Mouse (Mus musculus) intestine, embryonic 16.5 days (tissue): ENCODE measurements around the gene Sox5. TPM values are rescaled to one million over a fixed set of nuclear protein-coding genes. Genes with fewer than 3 reads are reported as not detected.

ENCODE experiments used
- ATAC-seq: fragments of 200-750 bp; cut with Nextera tagmentation; 2 replicates; pipeline ENCODE4 v1.8.0; 2017; ENCODE audit warnings: moderate TSS enrichment, moderate library complexity
- H3K27ac ChIP-seq: fragments of 300-500 bp; sonication (generic); 2 replicates; pipeline ENCODE4 v1.5.1; 2014; ENCODE audit warnings: mild to moderate bottlenecking, low read length
- H3K27me3 ChIP-seq: fragments of 300-500 bp; sonication (generic); replicated peaks from 2 replicates; pipeline ENCODE4 v1.6.1; 2014; ENCODE audit warnings: low read length, control low read depth, mixed read lengths; ENCODE audit not compliant: control insufficient read depth, insufficient read depth
- H3K36me3 ChIP-seq: fragments of 300-500 bp; sonication (generic); 2 replicates; pipeline ENCODE4 v1.6.1; 2014; ENCODE audit warnings: low read length, control low read depth; ENCODE audit not compliant: control insufficient read depth, insufficient read depth
- H3K4me1 ChIP-seq: fragments of 300-500 bp; sonication (generic); 2 replicates; pipeline ENCODE4 v1.6.1; 2014; ENCODE audit warnings: low read length, control low read depth, mixed read lengths; ENCODE audit not compliant: control insufficient read depth, insufficient read depth
- H3K4me2 ChIP-seq: fragments of 300-500 bp; sonication (generic); 2 replicates; pipeline ENCODE4 v1.6.1; 2014; ENCODE audit warnings: low read depth, low read length, control low read depth
- H3K4me3 ChIP-seq: fragments of 300-500 bp; sonication (generic); 2 replicates; pipeline ENCODE4 v1.5.1; 2014; ENCODE audit warnings: mild to moderate bottlenecking, low read length
- H3K9ac ChIP-seq: fragments of 300-500 bp; sonication (generic); 2 replicates; pipeline ENCODE4 v1.6.1; 2014; ENCODE audit warnings: low read depth, low read length
- H3K9me3 ChIP-seq: fragments of 300-500 bp; sonication (generic); 2 replicates; pipeline ENCODE4 v1.6.1; 2016; ENCODE audit warnings: low read length, control low read depth; ENCODE audit not compliant: control insufficient read depth
- WGBS: fragments of 180-500 bp; shearing (Covaris S2); extraction: QIAGEN DNeasy Blood & Tissue Kit; methylation state at CpG from one replicate; pipeline ENCODE4 v1.1.7; 2014; 5-methylcytosine and 5-hydroxymethylcytosine counted together
- polyA plus RNA-seq: library from polyadenylated mRNA; unstranded; fragments of >200 nt; fragmentation: Nextera tagmentation; extraction: Ambion mirVana; gene quantifications from 2 replicates; pipeline ENCODE4 v1.2.1, GENCODE M21; 2015

Gene Sox5
- polyA plus RNA-seq, 1 experiment from 2014 or later, result 14.3 TPM

DNA sequence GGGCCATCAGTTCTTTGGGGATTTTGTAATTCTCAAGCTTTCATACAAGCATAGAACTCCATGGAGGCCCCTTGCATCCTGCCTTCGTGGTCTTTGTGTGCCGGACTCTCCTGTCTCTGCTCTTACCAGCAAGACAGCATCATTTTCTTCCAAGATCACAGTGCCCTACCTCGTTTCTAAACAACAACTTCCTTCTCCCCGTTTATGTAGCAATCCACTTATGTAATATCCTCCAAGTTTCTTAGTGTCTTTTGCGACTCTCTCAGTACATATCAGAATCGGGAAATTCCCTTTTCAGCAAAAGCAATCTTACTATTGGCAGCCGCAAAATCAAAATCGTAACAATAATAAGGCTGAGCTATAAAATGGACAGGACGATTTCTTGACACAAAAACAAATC lies 324.3 kb downstream of the Sox5 start:
- no peak overlapping the region for H3K4me2 ChIP-seq
- H3K4me1 ChIP-seq, result no peaks in the 10 kb centered on the region
- H3K36me3 ChIP-seq, result no peaks in the 10 kb centered on the region
- ATAC-seq, result no peak
- H3K9me3 ChIP-seq, result no peaks in the 10 kb centered on the region
- H3K27me3 ChIP-seq, result no peaks in the 10 kb centered on the region
- no peak overlapping the region for H3K4me3 ChIP-seq
- WGBS, result 83% methylated on average over 9 of the region's 9 CpGs
- H3K27ac ChIP-seq, result no peak overlapping the region
- H3K9ac ChIP-seq, result no peak overlapping the region

DNA sequence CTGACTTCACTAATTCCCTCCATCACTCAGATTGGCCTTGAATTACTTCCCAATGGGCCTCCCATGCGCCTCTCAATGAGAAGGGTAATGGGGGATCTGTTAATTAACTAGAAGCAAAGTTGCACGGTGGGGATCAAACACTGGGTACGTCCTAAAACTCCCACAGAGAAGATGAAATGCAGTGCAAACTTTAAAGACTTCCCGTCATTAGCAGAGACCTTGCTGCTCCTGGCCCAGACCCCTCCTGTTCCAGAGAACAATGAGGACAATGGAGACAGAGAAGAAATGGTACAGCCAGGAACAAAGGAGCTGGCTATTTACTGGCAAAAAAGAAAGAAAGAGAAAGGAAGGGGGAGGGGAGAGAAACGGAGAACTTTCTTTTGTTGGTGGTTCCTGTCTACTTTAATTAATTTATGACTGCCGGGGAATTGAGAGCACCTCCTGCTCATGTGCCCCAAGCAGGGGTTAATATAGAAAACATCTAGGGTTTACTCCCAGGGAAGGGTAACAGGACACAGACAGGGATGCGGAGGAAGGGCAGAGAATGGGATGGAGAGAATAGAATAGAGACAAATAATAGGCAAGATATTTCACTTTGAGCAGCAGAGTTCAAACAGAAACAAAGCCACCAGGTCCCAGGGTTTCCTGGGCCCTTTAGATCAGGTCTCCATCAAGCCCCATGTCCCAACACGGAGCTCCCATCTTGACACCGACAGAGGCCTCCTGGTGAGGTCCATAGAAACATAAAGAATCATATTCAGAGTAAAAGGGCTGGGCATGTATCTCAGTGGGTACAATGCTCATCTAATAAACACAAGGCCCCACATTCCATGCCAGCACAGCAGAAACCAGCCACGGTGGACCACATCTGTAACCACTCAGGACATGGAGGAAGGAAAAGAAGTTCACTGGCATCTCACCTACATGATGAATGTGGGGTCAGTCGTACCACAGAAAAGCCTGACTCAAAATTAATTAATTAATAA lies 327.2 kb downstream of the Sox5 start:
- H3K4me2 ChIP-seq, result no peak overlapping the region
- no peaks in the 10 kb centered on the region for H3K4me1 ChIP-seq
- ATAC-seq, result no peak
- no peak overlapping the region for H3K4me3 ChIP-seq
- no peaks in the 10 kb centered on the region for H3K27me3 ChIP-seq
- no peak overlapping the region for H3K27ac ChIP-seq
- no peaks in the 10 kb centered on the region for H3K9me3 ChIP-seq
- H3K9ac ChIP-seq, result no peak overlapping the region
- 48% methylated on average over 11 of the region's 11 CpGs for WGBS
- no peaks in the 10 kb centered on the region for H3K36me3 ChIP-seq

GRCm38 (mm10) chr6:144453605-144454004 lies 328.2 kb downstream of the Sox5 start:
- no peak overlapping the region for H3K27ac ChIP-seq
- H3K4me3 ChIP-seq, result no peak overlapping the region
- no peaks in the 10 kb centered on the region for H3K27me3 ChIP-seq
- H3K9ac ChIP-seq, result no peak overlapping the region
- no peaks in the 10 kb centered on the region for H3K9me3 ChIP-seq
- H3K4me1 ChIP-seq, result no peaks in the 10 kb centered on the region
- ATAC-seq, result no peak
- WGBS, result 64% methylated on average over 7 of the region's 7 CpGs
- H3K36me3 ChIP-seq, result no peaks in the 10 kb centered on the region
- no peak overlapping the region for H3K4me2 ChIP-seq

GRCm38 (mm10) chr6:144453147-144453546 lies 328.6 kb downstream of the Sox5 start:
- Histone ChIP-seq H3K27ac (no peak overlapping the region), H3K4me2 (no peak overlapping the region), H3K9ac (no peak overlapping the region), H3K36me3 (no peaks in the 10 kb centered on the region), H3K4me3 (no peak overlapping the region), H3K27me3 (no peaks in the 10 kb centered on the region), H3K4me1 (no peaks in the 10 kb centered on the region), H3K9me3 (no peaks in the 10 kb centered on the region)
- WGBS, result 54% methylated on average over 1 of the region's 1 CpGs
- ATAC-seq, result no peak

DNA sequence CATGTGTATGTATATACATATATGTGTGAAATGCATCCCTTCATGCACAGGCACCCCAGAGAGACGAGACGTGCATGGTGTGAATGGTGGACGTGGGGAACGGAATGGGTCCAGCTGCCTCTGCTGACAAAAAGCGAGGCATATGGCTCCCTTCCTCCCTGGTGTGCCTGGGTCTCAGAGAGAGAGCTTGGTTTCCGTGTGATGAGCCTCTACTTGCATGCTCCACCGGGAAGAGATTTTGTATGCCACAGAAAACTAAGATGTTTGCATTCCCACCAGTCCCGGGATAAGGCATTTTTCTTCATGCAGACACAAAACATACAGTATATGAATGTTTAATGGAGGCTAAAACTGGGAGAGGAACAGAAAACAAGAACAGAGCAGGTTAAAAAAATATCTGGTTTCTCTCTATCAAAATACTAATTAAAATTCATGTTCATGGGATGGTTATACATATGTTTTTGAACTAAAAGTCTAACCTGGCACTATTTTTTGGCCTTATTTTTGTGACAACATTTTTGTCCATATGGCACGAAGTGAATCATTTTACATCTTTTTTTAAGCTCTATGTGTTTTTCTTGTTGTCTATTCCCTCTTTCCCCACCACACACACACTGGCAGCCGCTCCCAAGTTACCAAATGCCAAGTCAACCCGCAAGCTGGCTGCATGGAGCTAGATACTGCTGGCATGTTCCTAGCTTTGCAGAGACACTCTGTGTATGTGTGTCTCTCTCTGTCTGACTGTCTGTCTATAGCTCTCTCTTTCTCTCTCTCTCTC lies 329.4 kb downstream of the Sox5 start:
- Histone ChIP-seq H3K4me2 (no peak overlapping the region), H3K9ac (no peak overlapping the region), H3K4me1 (no peaks in the 10 kb centered on the region), H3K27me3 (no peaks in the 10 kb centered on the region), H3K9me3 (no peaks in the 10 kb centered on the region), H3K36me3 (no peaks in the 10 kb centered on the region), H3K4me3 (no peak overlapping the region), H3K27ac (no peak overlapping the region)
- no peak for ATAC-seq
- 80% methylated on average over 11 of the region's 11 CpGs for WGBS

GRCm38 (mm10) chr6:144451631-144452030 lies 330.1 kb downstream of the Sox5 start:
- Histone ChIP-seq H3K9ac (no peak overlapping the region), H3K9me3 (no peaks in the 10 kb centered on the region), H3K27ac (no peak overlapping the region), H3K4me2 (no peak overlapping the region), H3K4me1 (no peaks in the 10 kb centered on the region), H3K36me3 (no peaks in the 10 kb centered on the region), H3K27me3 (no peaks in the 10 kb centered on the region), H3K4me3 (no peak overlapping the region)
- WGBS, result 90% methylated on average over 4 of the region's 4 CpGs
- ATAC-seq, result no peak

GRCm38 (mm10) chr6:144445761-144446373 lies 335.9 kb downstream of the Sox5 start:
- 77% methylated on average over 8 of the region's 8 CpGs for WGBS
- Histone ChIP-seq H3K27me3 (no peaks in the 10 kb centered on the region), H3K4me2 (no peak overlapping the region), H3K9me3 (no peaks in the 10 kb centered on the region), H3K27ac (no peak overlapping the region), H3K4me3 (no peak overlapping the region), H3K36me3 (no peaks in the 10 kb centered on the region), H3K4me1 (no peaks in the 10 kb centered on the region), H3K9ac (no peak overlapping the region)
- no peak for ATAC-seq

GRCm38 (mm10) chr6:144444367-144444766 lies 337.4 kb downstream of the Sox5 start:
- no peak for ATAC-seq
- no peaks in the 10 kb centered on the region for H3K4me1 ChIP-seq
- no peak overlapping the region for H3K4me3 ChIP-seq

DNA sequence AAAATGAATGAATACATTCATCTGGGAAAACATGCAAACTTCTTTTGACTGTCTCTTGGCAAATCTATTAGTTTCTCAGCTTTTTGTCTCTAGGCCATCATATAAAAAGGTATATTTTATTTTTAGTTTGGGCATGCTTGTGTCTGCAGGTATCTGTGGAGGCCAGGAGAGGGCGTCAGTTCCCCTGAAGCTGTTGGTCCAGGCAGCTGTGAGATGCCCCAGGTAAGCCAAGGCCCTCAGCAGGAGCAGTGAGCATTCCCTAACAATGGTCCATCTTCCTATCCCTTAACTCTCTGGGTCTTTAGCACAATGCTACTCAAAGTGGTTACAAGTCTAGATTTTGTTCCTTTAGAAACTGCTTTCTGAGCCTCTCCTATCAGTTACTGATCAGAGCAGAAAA lies 338.1 kb downstream of the Sox5 start:
- no peaks in the 10 kb centered on the region for H3K36me3 ChIP-seq
- no peak for ATAC-seq
- no peak overlapping the region for H3K9ac ChIP-seq
- no peaks in the 10 kb centered on the region for H3K27me3 ChIP-seq
- H3K4me2 ChIP-seq, result no peak overlapping the region
- no peak overlapping the region for H3K27ac ChIP-seq
- H3K4me3 ChIP-seq, result no peak overlapping the region
- 83% methylated on average over 1 of the region's 1 CpGs for WGBS
- no peaks in the 10 kb centered on the region for H3K4me1 ChIP-seq
- H3K9me3 ChIP-seq, result no peaks in the 10 kb centered on the region

More at GRCm38 (mm10) chr6:144444367-144444766, 337.4 kb downstream of the Sox5 start:
- no peak overlapping the region for H3K27ac ChIP-seq
- H3K9ac ChIP-seq, result no peak overlapping the region
- H3K36me3 ChIP-seq, result no peaks in the 10 kb centered on the region
- WGBS, result 71% methylated on average over 5 of the region's 5 CpGs
- no peak overlapping the region for H3K4me2 ChIP-seq
- no peaks in the 10 kb centered on the region for H3K27me3 ChIP-seq
- no peaks in the 10 kb centered on the region for H3K9me3 ChIP-seq
